Mouse (Mus musculus) hindbrain, embryonic 12.5 days (tissue): ENCODE measurements around the gene Hist1h4a. TPM values are rescaled to one million over a fixed set of nuclear protein-coding genes. Genes with fewer than 3 reads are reported as not detected.

Source experiments
- microRNA-seq: library from miRNA; unstranded; fragments of <30 nt; microRNA quantifications from one replicate; pipeline ENCODE4, GENCODE M21; 2017
- polyA plus RNA-seq: library from polyadenylated mRNA; unstranded; fragments of >200 nt; fragmentation: Nextera tagmentation; extraction: Ambion mirVana; gene quantifications from 2 replicates; pipeline ENCODE4 v1.2.1, GENCODE M21; 2016

Hist1h4a gene
- polyA plus RNA-seq, 1 experiment from 2014 or later = 0.72 TPM

Small RNA genes within 50 kb of the gene (microRNA-seq; reads per million reads assigned to microRNA genes)
- gene Gm44314 = not detected
- gene Gm44484 = not detected

Other genes starting within 250 kb of the Hist1h4a start
- 5.7 and 6.9 TPM in 2 replicates for gene Hist1h4h, start 230.2 kb downstream of the Hist1h4a start, polyA plus RNA-seq
- 5.2 TPM in 1 of 2 replicates, not detected in the other for gene Hist1h2af, start 227.3 kb downstream of the Hist1h4a start, polyA plus RNA-seq
- 2.2 and 4.4 TPM in 2 replicates for gene Hist1h3g, start 225.8 kb downstream of the Hist1h4a start, polyA plus RNA-seq
- 0.37 and 0.57 TPM in 2 replicates for gene Hist1h2bh, start 217.8 kb downstream of the Hist1h4a start, polyA plus RNA-seq
- 0.66 and 1.4 TPM in 2 replicates for gene Hist1h3f, start 217.2 kb downstream of the Hist1h4a start, polyA plus RNA-seq
- gene Hist1h4f, start 209.6 kb downstream of the Hist1h4a start, polyA plus RNA-seq = 1.4 TPM in 1 of 2 replicates, not detected in the other
- 0.23 and 0.39 TPM in 2 replicates for gene Hist1h1d, start 208.0 kb downstream of the Hist1h4a start, polyA plus RNA-seq
- gene Hist1h3e, start 198.9 kb downstream of the Hist1h4a start, polyA plus RNA-seq = 4.4 and 5.6 TPM in 2 replicates
- gene Hist1h2ae, start 190.0 kb downstream of the Hist1h4a start, polyA plus RNA-seq = 67.4 and 81.6 TPM in 2 replicates
- gene Hist1h2bg, start 189.8 kb downstream of the Hist1h4a start, polyA plus RNA-seq = 4.8 and 7.1 TPM in 2 replicates
- gene Hist1h2bf, start 187.0 kb downstream of the Hist1h4a start, polyA plus RNA-seq = 4.4 and 7.2 TPM in 2 replicates
- 0.46 and 2.5 TPM in 2 replicates for gene Hist1h2ad, start 186.8 kb downstream of the Hist1h4a start, polyA plus RNA-seq
- gene Hist1h3d, start 185.5 kb downstream of the Hist1h4a start, polyA plus RNA-seq = 2.2 and 4.8 TPM in 2 replicates
- gene Hist1h4d, start 179.6 kb downstream of the Hist1h4a start, polyA plus RNA-seq = 66.9 and 82.3 TPM in 2 replicates
- 1.9 and 2.2 TPM in 2 replicates for gene Hist1h2be, start 140.1 kb downstream of the Hist1h4a start, polyA plus RNA-seq
- gene Hist1h1e, start 138.7 kb downstream of the Hist1h4a start, polyA plus RNA-seq = 17.0 and 18.8 TPM in 2 replicates
- gene Hist1h2ac, start 77.3 kb downstream of the Hist1h4a start, polyA plus RNA-seq = 0.72 and 0.93 TPM in 2 replicates
- gene Hist1h2bc, start 77.0 kb downstream of the Hist1h4a start, polyA plus RNA-seq = 25.1 and 26.1 TPM in 2 replicates
- gene Hist1h1t, start 65.4 kb downstream of the Hist1h4a start, polyA plus RNA-seq = not detected in 2 replicates
- 3.6 and 4.2 TPM in 2 replicates for gene Hist1h4c, start 62.8 kb downstream of the Hist1h4a start, polyA plus RNA-seq
- 4.9 and 5.2 TPM in 2 replicates for gene Hfe, start 50.4 kb downstream of the Hist1h4a start, polyA plus RNA-seq
- 15.0 and 15.4 TPM in 2 replicates for gene Hist1h1c, start 22.4 kb downstream of the Hist1h4a start, polyA plus RNA-seq
- gene Hist1h3c, start 15.6 kb downstream of the Hist1h4a start, polyA plus RNA-seq = 9.7 and 11.6 TPM in 2 replicates
- gene Hist1h2bb, start 14.5 kb downstream of the Hist1h4a start, polyA plus RNA-seq = 2.2 and 2.9 TPM in 2 replicates
- gene Hist1h2ab, start 10.1 kb downstream of the Hist1h4a start, polyA plus RNA-seq = 22.4 and 45.2 TPM in 2 replicates
- gene Hist1h3b, start 9.0 kb downstream of the Hist1h4a start, polyA plus RNA-seq = 4.5 and 11.1 TPM in 2 replicates
- 5.0 and 5.5 TPM in 2 replicates for gene Hist1h4b, start 4.2 kb downstream of the Hist1h4a start, polyA plus RNA-seq
- gene Hist1h3a, start 1.2 kb upstream of the Hist1h4a start, polyA plus RNA-seq = 3.3 and 6.1 TPM in 2 replicates
- gene Hist1h1a, start 2.4 kb upstream of the Hist1h4a start, polyA plus RNA-seq = 2.4 and 2.7 TPM in 2 replicates
- gene Trim38, start 8.7 kb upstream of the Hist1h4a start, polyA plus RNA-seq = not detected in 2 replicates
- not detected in 2 replicates for gene Slc17a2, start 45.8 kb upstream of the Hist1h4a start, polyA plus RNA-seq
- gene Slc17a3, start 78.2 kb upstream of the Hist1h4a start, polyA plus RNA-seq = not detected in 2 replicates
- gene Slc17a1, start 106.5 kb upstream of the Hist1h4a start, polyA plus RNA-seq = not detected in 2 replicates
- gene Slc17a4, start 153.8 kb upstream of the Hist1h4a start, polyA plus RNA-seq = 0.09 TPM in 1 of 2 replicates, not detected in the other
- gene Hist1h2ba, start 172.9 kb upstream of the Hist1h4a start, polyA plus RNA-seq = not detected in 2 replicates
- gene Hist1h2aa, start 173.2 kb upstream of the Hist1h4a start, polyA plus RNA-seq = not detected in 2 replicates
- 0.14 TPM in 1 of 2 replicates, not detected in the other for gene Scgn, start 230.0 kb upstream of the Hist1h4a start, polyA plus RNA-seq